Mouse (Mus musculus): ENCODE results near the gene Slit3. TPM values are rescaled to one million over a fixed set of nuclear protein-coding genes. Genes with fewer than 3 reads are reported as not detected.
A peak's percentile ranks its signal among the peaks of the same experiment; 100 is the strongest.

Gene Slit3
- total RNA-seq, 2 experiments from 2014 or later: 9.5 to 13.2 TPM

- no peak for DNase-seq
These were observed 468.9 kb downstream of the Slit3 start for GRCm38 (mm10) chr11:35589892-35590291.

- DNase-seq: no peak
These were observed 472.4 kb downstream of the Slit3 start for GRCm38 (mm10) chr11:35593146-35594034.

- DNase-seq: no peak
These were observed 475.0 kb downstream of the Slit3 start for GRCm38 (mm10) chr11:35596064-35596463.

GRCm38 (mm10) chr11:35597882-35598281 is 476.9 kb downstream of the Slit3 start:
- no peak for DNase-seq

- DNase-seq: no peak
These were observed 477.7 kb downstream of the Slit3 start for GRCm38 (mm10) chr11:35598732-35599131.

- no peak for DNase-seq
These were observed 480.7 kb downstream of the Slit3 start for GRCm38 (mm10) chr11:35601652-35602240.

GRCm38 (mm10) chr11:35602586-35602985 is 481.6 kb downstream of the Slit3 start:
- no peak for DNase-seq

- no peak for DNase-seq
These were observed 482.9 kb downstream of the Slit3 start for GRCm38 (mm10) chr11:35603946-35604345.

- DNase-seq: no peak
These were observed 484.1 kb downstream of the Slit3 start for GRCm38 (mm10) chr11:35604848-35605790.

- DNase-seq: no peak
These were observed 486.2 kb downstream of the Slit3 start for GRCm38 (mm10) chr11:35607191-35607590.

- DNase-seq: no peak
These were observed 487.8 kb downstream of the Slit3 start for GRCm38 (mm10) chr11:35608794-35609193.

GRCm38 (mm10) chr11:35612262-35612896 is 491.4 kb downstream of the Slit3 start:
- no peak for DNase-seq

- no peak for DNase-seq
These were observed 493.5 kb downstream of the Slit3 start for GRCm38 (mm10) chr11:35614530-35614929.

GRCm38 (mm10) chr11:35619421-35619820 is 498.4 kb downstream of the Slit3 start:
- no peak for DNase-seq

GRCm38 (mm10) chr11:35622736-35623135 is 501.7 kb downstream of the Slit3 start:
- no peak for DNase-seq

- no peak for DNase-seq
These were observed 503.7 kb downstream of the Slit3 start for GRCm38 (mm10) chr11:35624515-35625270.

GRCm38 (mm10) chr11:35625576-35625975 is 504.6 kb downstream of the Slit3 start:
- no peak for DNase-seq

- DNase-seq: peak; percentile 48
These were observed 505.3 kb downstream of the Slit3 start for GRCm38 (mm10) chr11:35626161-35626885.

GRCm38 (mm10) chr11:35627815-35628214 is 506.8 kb downstream of the Slit3 start:
- DNase-seq: no peak

- no peak for DNase-seq
These were observed 511.2 kb downstream of the Slit3 start for GRCm38 (mm10) chr11:35632262-35632661.
